Mouse (Mus musculus) E14TG2a.4 (cell line): ENCODE measurements around the gene Timeless.
"Not testable (repeated sequence)": the region's sequence is repeated elsewhere in the genome, so short reads cannot be mapped to it uniquely, and the experiment has no call there.

ENCODE experiments used
- H3K27me3 ChIP-seq: 2 replicates; pipeline ENCODE4 v1.6.1; 2014; ENCODE audit warnings: low read length, control low read depth; ENCODE audit not compliant: insufficient read depth
- H3K36me3 ChIP-seq: 2 replicates; pipeline ENCODE4 v1.6.1; 2014; ENCODE audit warnings: low read length, control low read depth; ENCODE audit not compliant: insufficient read depth
- H3K4me1 ChIP-seq: replicated peaks from 2 replicates; pipeline ENCODE4 v1.6.1; 2014; ENCODE audit warnings: low read depth, low read length, control low read depth
- H3K4me3 ChIP-seq: replicated peaks from 2 replicates; pipeline ENCODE4 v1.5.1; 2014; ENCODE audit warnings: mild to moderate bottlenecking, low read length
- H3K9me3 ChIP-seq: 2 replicates; pipeline ENCODE4 v1.6.1; 2014; ENCODE audit warnings: low read length, control low read depth
- CTCF ChIP-seq: conservative IDR thresholded peaks from 2 replicates; pipeline ENCODE4 v1.5.1; 2014; ENCODE audit warnings: low read length
- NANOG ChIP-seq: IDR thresholded peaks from 2 replicates; pipeline ENCODE4 v1.6.1; 2014; ENCODE audit warnings: borderline replicate concordance, low read length, mixed read lengths
- POU5F1 ChIP-seq: IDR thresholded peaks from 2 replicates; pipeline ENCODE4 v1.6.1; 2014; ENCODE audit warnings: low read length, borderline replicate concordance

Timeless gene

GRCm38 (mm10) chr10:128210954-128211353 lies 20.9 kb upstream of the Timeless start:
- H3K4me3 ChIP-seq: peak overlapping the region; percentile 93
- peaks cover 49% of the 10 kb centered on the region for H3K36me3 ChIP-seq
- H3K9me3 ChIP-seq: no peaks in the 10 kb centered on the region
- peaks cover 15% of the 10 kb centered on the region for H3K27me3 ChIP-seq
- peaks cover 48% of the 10 kb centered on the region for H3K4me1 ChIP-seq
- TF ChIP-seq NANOG (no peak), POU5F1 (no peak)

- H3K27me3 ChIP-seq: peaks cover 15% of the 10 kb centered on the region
Observed at GRCm38 (mm10) chr10:128211390-128212108, 20.3 kb upstream of the Timeless start, which contains the start of gene Spryd4. Spryd4 (minus strand) TSS chr10:128211807.

GRCm38 (mm10) chr10:128212148-128212547 lies 19.7 kb upstream of the Timeless start:
- H3K4me1 ChIP-seq: peaks cover 40% of the 10 kb centered on the region
- no peaks in the 10 kb centered on the region for H3K9me3 ChIP-seq
- H3K27me3 ChIP-seq: peaks cover 15% of the 10 kb centered on the region
- peaks cover 38% of the 10 kb centered on the region for H3K36me3 ChIP-seq
- TF ChIP-seq CTCF: no peak
- TF ChIP-seq NANOG: no peak
- no peak for TF ChIP-seq POU5F1
- peak overlapping the region; percentile 93 for H3K4me3 ChIP-seq

More at GRCm38 (mm10) chr10:128211390-128212108, 20.3 kb upstream of the Timeless start, which contains the start of gene Spryd4:
- H3K4me3 ChIP-seq: peak within 1 kb of the TSS; percentile 93
- H3K9me3 ChIP-seq: no peaks in the 10 kb centered on the region
- peaks cover 44% of the 10 kb centered on the region for H3K36me3 ChIP-seq
- peaks cover 43% of the 10 kb centered on the region for H3K4me1 ChIP-seq
- no peak for TF ChIP-seq CTCF
- no peak for TF ChIP-seq POU5F1
- no peak for TF ChIP-seq NANOG

- Histone ChIP-seq H3K36me3 (peaks cover 30% of the 10 kb centered on the region), H3K27me3 (peaks cover 15% of the 10 kb centered on the region), H3K9me3 (no peaks in the 10 kb centered on the region), H3K4me3 (peak overlapping the region; percentile 77), H3K4me1 (peaks cover 40% of the 10 kb centered on the region)
- no peak for TF ChIP-seq POU5F1
- no peak for TF ChIP-seq NANOG
- TF ChIP-seq CTCF: peak; percentile 87
Observed at GRCm38 (mm10) chr10:128212871-128213323, 19.0 kb upstream of the Timeless start.

GRCm38 (mm10) chr10:128214112-128214511 lies 17.8 kb upstream of the Timeless start:
- H3K9me3 ChIP-seq, H3K4me3 ChIP-seq: not testable (repeated sequence)
- Histone ChIP-seq H3K27me3 (peaks cover 15% of the 10 kb centered on the region), H3K4me1 (peaks cover 34% of the 10 kb centered on the region), H3K36me3 (peaks cover 18% of the 10 kb centered on the region)

GRCm38 (mm10) chr10:128214981-128215380 lies 16.9 kb upstream of the Timeless start:
- no peak for TF ChIP-seq NANOG
- no peak for TF ChIP-seq POU5F1
- TF ChIP-seq CTCF: no peak
- peaks cover 27% of the 10 kb centered on the region for H3K4me1 ChIP-seq
- H3K9me3 ChIP-seq: no peaks in the 10 kb centered on the region

GRCm38 (mm10) chr10:128218387-128219117 lies 13.3 kb upstream of the Timeless start:
- peaks cover 24% of the 10 kb centered on the region for H3K4me1 ChIP-seq
- H3K9me3 ChIP-seq: no peaks in the 10 kb centered on the region
- H3K36me3 ChIP-seq: no peaks in the 10 kb centered on the region
- H3K27me3 ChIP-seq: peaks cover 11% of the 10 kb centered on the region
- TF ChIP-seq CTCF: no peak
- no peak for TF ChIP-seq POU5F1
- no peak for TF ChIP-seq NANOG
- no peak overlapping the region for H3K4me3 ChIP-seq

More at GRCm38 (mm10) chr10:128214981-128215380, 16.9 kb upstream of the Timeless start:
- Histone ChIP-seq H3K36me3 (peaks cover 9% of the 10 kb centered on the region), H3K27me3 (peaks cover 15% of the 10 kb centered on the region), H3K4me3 (no peak overlapping the region)

- TF ChIP-seq POU5F1 (no peak), NANOG (no peak), CTCF (peak; percentile 15)
- H3K36me3 ChIP-seq: no peaks in the 10 kb centered on the region
- H3K9me3 ChIP-seq: no peaks in the 10 kb centered on the region
- no peaks in the 10 kb centered on the region for H3K27me3 ChIP-seq
- peaks cover 47% of the 10 kb centered on the region for H3K4me1 ChIP-seq
- H3K4me3 ChIP-seq: peak overlapping the region; percentile 74
Observed at GRCm38 (mm10) chr10:128221533-128222286, 10.2 kb upstream of the Timeless start.
